Mouse (Mus musculus): Measurements from ENCODE around the gene Tgtp2. TPM values are rescaled to one million over a fixed set of nuclear protein-coding genes. Genes with fewer than 3 reads are reported as not detected.

Tgtp2 gene
- polyA plus RNA-seq, 1 experiment from 2014 or later = not detected

GRCm38 (mm10) chr11:49093861-49094660, 30.1 kb upstream of the Tgtp2 start:
- no peak overlapping the region for H3K4me2 ChIP-seq
- 79% methylated on average over 6 of the region's 6 CpGs for WGBS
- H3K9me3 ChIP-seq (replicated peaks) = no peaks in the 10 kb centered on the region
- no peak overlapping the region for H3K27ac ChIP-seq (ENCODE audit: poor library complexity, severe bottlenecking)
- H3K9ac ChIP-seq = no peak overlapping the region
- no peak for ATAC-seq (ENCODE audit: insufficient number of reproducible peaks, low FRiP score)
- H3K36me3 ChIP-seq = no peaks in the 10 kb centered on the region
- no peak overlapping the region for H3K4me3 ChIP-seq
- no peaks in the 10 kb centered on the region for H3K27me3 ChIP-seq (replicated peaks)
- no peaks in the 10 kb centered on the region for H3K4me1 ChIP-seq (replicated peaks)

- Histone ChIP-seq H3K36me3 (no peaks in the 10 kb centered on the region), H3K4me2 (no peak overlapping the region), H3K27ac (ENCODE audit: poor library complexity, severe bottlenecking) (no peak overlapping the region), H3K27me3 (replicated peaks) (no peaks in the 10 kb centered on the region), H3K4me3 (no peak overlapping the region), H3K4me1 (replicated peaks) (0 out of 2 replicates have a peak, but pooled peaks cover 6% of the 10 kb centered on the region), H3K9ac (no peak overlapping the region), H3K9me3 (replicated peaks) (no peaks in the 10 kb centered on the region)
- no peak for ATAC-seq (ENCODE audit: insufficient number of reproducible peaks, low FRiP score)
- WGBS = 67% methylated on average over 2 of the region's 2 CpGs
These were observed 28.8 kb upstream of the Tgtp2 start for GRCm38 (mm10) chr11:49092786-49093185.

- Histone ChIP-seq H3K36me3 (no peaks in the 10 kb centered on the region), H3K27me3 (replicated peaks) (no peaks in the 10 kb centered on the region), H3K9ac (no peak overlapping the region), H3K27ac (ENCODE audit: poor library complexity, severe bottlenecking) (no peak overlapping the region), H3K4me3 (no peak overlapping the region), H3K4me1 (replicated peaks) (0 out of 2 replicates have a peak, but pooled peaks cover 6% of the 10 kb centered on the region), H3K4me2 (no peak overlapping the region), H3K9me3 (replicated peaks) (no peaks in the 10 kb centered on the region)
- 93% methylated on average over 1 of the region's 1 CpGs for WGBS
- ATAC-seq (ENCODE audit: insufficient number of reproducible peaks, low FRiP score) = no peak
These were observed 28.1 kb upstream of the Tgtp2 start for GRCm38 (mm10) chr11:49092053-49092586.

- Histone ChIP-seq H3K36me3 (no peaks in the 10 kb centered on the region), H3K4me3 (no peak overlapping the region), H3K4me1 (replicated peaks) (0 out of 2 replicates have a peak, but pooled peaks cover 6% of the 10 kb centered on the region), H3K27ac (ENCODE audit: poor library complexity, severe bottlenecking) (no peak overlapping the region), H3K4me2 (no peak overlapping the region), H3K27me3 (replicated peaks) (no peaks in the 10 kb centered on the region), H3K9ac (no peak overlapping the region), H3K9me3 (replicated peaks) (no peaks in the 10 kb centered on the region)
- 62% methylated on average over 4 of the region's 4 CpGs for WGBS
- ATAC-seq (ENCODE audit: insufficient number of reproducible peaks, low FRiP score) = no peak
These were observed 27.2 kb upstream of the Tgtp2 start for GRCm38 (mm10) chr11:49091171-49091570.

GRCm38 (mm10) chr11:49090551-49090950, 26.5 kb upstream of the Tgtp2 start:
- Histone ChIP-seq H3K36me3 (no peaks in the 10 kb centered on the region), H3K27ac (ENCODE audit: poor library complexity, severe bottlenecking) (no peak overlapping the region), H3K27me3 (replicated peaks) (no peaks in the 10 kb centered on the region), H3K4me3 (no peak overlapping the region), H3K9me3 (replicated peaks) (no peaks in the 10 kb centered on the region), H3K4me2 (no peak overlapping the region), H3K4me1 (replicated peaks) (0 out of 2 replicates have a peak, but pooled peaks cover 6% of the 10 kb centered on the region), H3K9ac (no peak overlapping the region)
- no peak for ATAC-seq (ENCODE audit: insufficient number of reproducible peaks, low FRiP score)
- 83% methylated on average over 5 of the region's 5 CpGs for WGBS

GRCm38 (mm10) chr11:49089735-49090507, 25.9 kb upstream of the Tgtp2 start:
- Histone ChIP-seq H3K4me1 (replicated peaks) (0 out of 2 replicates have a peak, but pooled peaks cover 6% of the 10 kb centered on the region), H3K4me3 (no peak overlapping the region), H3K4me2 (no peak overlapping the region), H3K27me3 (replicated peaks) (no peaks in the 10 kb centered on the region), H3K9ac (no peak overlapping the region), H3K27ac (ENCODE audit: poor library complexity, severe bottlenecking) (no peak overlapping the region), H3K36me3 (no peaks in the 10 kb centered on the region), H3K9me3 (replicated peaks) (no peaks in the 10 kb centered on the region)
- WGBS = 78% methylated on average over 3 of the region's 3 CpGs
- ATAC-seq (ENCODE audit: insufficient number of reproducible peaks, low FRiP score) = no peak

GRCm38 (mm10) chr11:49088990-49089652, 25.1 kb upstream of the Tgtp2 start:
- Histone ChIP-seq H3K27ac (ENCODE audit: poor library complexity, severe bottlenecking) (no peak overlapping the region), H3K9ac (no peak overlapping the region), H3K4me3 (no peak overlapping the region), H3K27me3 (replicated peaks) (no peaks in the 10 kb centered on the region), H3K36me3 (no peaks in the 10 kb centered on the region), H3K4me2 (no peak overlapping the region), H3K9me3 (replicated peaks) (no peaks in the 10 kb centered on the region), H3K4me1 (replicated peaks) (0 out of 2 replicates have a peak, but pooled peaks cover 9% of the 10 kb centered on the region)
- 85% methylated on average over 5 of the region's 5 CpGs for WGBS
- no peak for ATAC-seq (ENCODE audit: insufficient number of reproducible peaks, low FRiP score)

- H3K4me3 ChIP-seq = peak overlapping the region; percentile 17; the same call in 1 of the 2 replicates
- H3K4me2 ChIP-seq = peak overlapping the region; percentile 60
- H3K27me3 ChIP-seq (replicated peaks) = no peaks in the 10 kb centered on the region
- 34% methylated on average over 22 of the region's 22 CpGs for WGBS
- no peak overlapping the region for H3K27ac ChIP-seq (ENCODE audit: poor library complexity, severe bottlenecking)
- ATAC-seq (ENCODE audit: insufficient number of reproducible peaks, low FRiP score) = peak; percentile 77; the same call in 1 of the 2 replicates
- no peak overlapping the region for H3K9ac ChIP-seq
- H3K4me1 ChIP-seq (replicated peaks) = 0 out of 2 replicates have a peak, but pooled peaks cover 9% of the 10 kb centered on the region
- H3K36me3 ChIP-seq = no peaks in the 10 kb centered on the region
- H3K9me3 ChIP-seq (replicated peaks) = no peaks in the 10 kb centered on the region
These were observed 24.0 kb upstream of the Tgtp2 start for GRCm38 (mm10) chr11:49087830-49088616.

- Histone ChIP-seq H3K4me3 (no peak overlapping the region), H3K4me2 (no peak overlapping the region)
These were observed 22.9 kb upstream of the Tgtp2 start for GRCm38 (mm10) chr11:49086858-49087361.

GRCm38 (mm10) chr11:49084875-49085274, 20.9 kb upstream of the Tgtp2 start:
- Histone ChIP-seq H3K27ac (ENCODE audit: poor library complexity, severe bottlenecking) (no peak overlapping the region), H3K4me3 (no peak overlapping the region), H3K36me3 (no peaks in the 10 kb centered on the region), H3K27me3 (replicated peaks) (no peaks in the 10 kb centered on the region), H3K9me3 (replicated peaks) (no peaks in the 10 kb centered on the region), H3K4me2 (no peak overlapping the region), H3K9ac (no peak overlapping the region), H3K4me1 (replicated peaks) (0 out of 2 replicates have a peak, but pooled peaks cover 9% of the 10 kb centered on the region)
- ATAC-seq (ENCODE audit: insufficient number of reproducible peaks, low FRiP score) = no peak
- 32% methylated on average over 3 of the region's 3 CpGs for WGBS

More at GRCm38 (mm10) chr11:49086858-49087361, 22.9 kb upstream of the Tgtp2 start:
- Histone ChIP-seq H3K27me3 (replicated peaks) (no peaks in the 10 kb centered on the region), H3K9me3 (replicated peaks) (no peaks in the 10 kb centered on the region), H3K27ac (ENCODE audit: poor library complexity, severe bottlenecking) (no peak overlapping the region), H3K36me3 (no peaks in the 10 kb centered on the region), H3K9ac (no peak overlapping the region), H3K4me1 (replicated peaks) (0 out of 2 replicates have a peak, but pooled peaks cover 9% of the 10 kb centered on the region)
- ATAC-seq (ENCODE audit: insufficient number of reproducible peaks, low FRiP score) = no peak
- WGBS = 76% methylated on average over 6 of the region's 6 CpGs

Data from heart, embryonic 12.5 days (tissue).